Mouse (Mus musculus): ENCODE data around the gene BC030867. TPM values are rescaled to one million over a fixed set of nuclear protein-coding genes. Genes with fewer than 3 reads are reported as not detected.
A peak's percentile ranks its signal among the peaks of the same experiment; 100 is the strongest.

BC030867 gene
- 2.2 and 2.5 TPM in 2 replicates for polyA plus RNA-seq (2015; fragmentation: Nextera tagmentation; extraction: Ambion mirVana)

DNA sequence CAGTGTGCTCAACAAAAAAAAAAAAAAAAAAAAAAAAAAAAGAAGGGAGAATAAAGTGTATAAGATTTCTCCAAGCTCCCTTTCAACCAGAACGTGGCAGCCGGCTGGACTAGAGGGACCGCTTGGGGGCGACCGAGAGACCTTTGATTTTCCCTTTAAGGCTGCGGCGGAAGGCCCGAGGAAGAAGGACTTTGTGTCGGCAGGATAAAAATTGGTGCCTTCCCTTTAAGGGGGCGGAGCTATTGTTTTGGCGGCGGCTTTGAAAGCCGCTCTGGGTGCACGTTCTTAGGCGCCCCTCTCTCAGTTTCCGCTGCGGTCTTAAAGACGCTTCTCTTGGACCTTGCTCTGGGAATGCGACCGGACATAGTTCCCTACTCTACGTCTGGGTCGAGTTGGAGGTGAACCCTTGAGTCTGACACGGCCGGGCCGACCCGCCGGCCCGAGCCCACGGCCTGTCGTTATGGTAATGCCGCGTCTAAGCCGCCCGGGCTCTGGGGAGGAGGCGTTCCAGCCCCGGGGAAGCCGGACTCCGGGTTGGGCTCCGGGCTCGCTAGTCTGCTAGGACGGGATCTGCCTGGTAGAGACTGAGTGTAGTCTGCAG, at the start of gene BC030867:
TSS of gene BC030867 (plus strand) at position 253 of the 601 bp plus-strand sequence.
- no peak within 1 kb of the TSS for H3K9ac ChIP-seq
- ATAC-seq (replicated peaks): peak; percentile 60

DNA sequence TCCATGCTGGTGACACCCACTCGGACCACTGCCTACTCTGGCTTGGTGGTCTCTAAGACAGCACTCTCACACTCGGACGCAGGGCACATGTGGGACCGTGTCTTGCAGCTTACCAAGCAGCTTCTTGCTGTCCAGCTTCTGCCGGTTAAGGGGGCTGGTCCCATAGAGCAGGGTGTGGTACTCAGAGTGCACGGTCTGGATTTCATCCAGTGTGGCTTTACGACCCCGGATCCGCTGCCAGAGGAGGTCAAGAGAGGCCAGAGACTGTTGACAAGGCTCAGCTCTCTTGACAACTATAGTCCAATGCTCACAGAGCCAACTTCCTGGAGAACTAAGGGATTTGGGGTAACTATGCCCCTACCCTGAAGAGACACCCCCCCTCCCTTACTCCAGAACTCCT, 48.8 kb upstream of the BC030867 start:
- no peaks in the 10 kb centered on the region for H3K9me3 ChIP-seq
- WGBS: 89% methylated on average over 9 of the region's 9 CpGs
- H3K4me1 ChIP-seq: no peaks in the 10 kb centered on the region
- no peak overlapping the region for H3K27ac ChIP-seq
- no peak overlapping the region for H3K4me3 ChIP-seq
- ATAC-seq (replicated peaks): no peak
- H3K36me3 ChIP-seq (replicated peaks): peaks cover 51% of the 10 kb centered on the region
- H3K27me3 ChIP-seq (replicated peaks): no peaks in the 10 kb centered on the region
- no peak overlapping the region for H3K9ac ChIP-seq
- no peak overlapping the region for H3K4me2 ChIP-seq

More for the DNA sequence above, at the start of gene BC030867:
- peak within 1 kb of the TSS; percentile 79 for H3K4me2 ChIP-seq
- peaks cover 27% of the 10 kb centered on the region for H3K4me1 ChIP-seq
- H3K27me3 ChIP-seq (replicated peaks): no peaks in the 10 kb centered on the region
- H3K27ac ChIP-seq: peak within 1 kb of the TSS; percentile 12; the same call in 1 of the 2 replicates
- WGBS: under 1% methylated on average over 41 of the region's 41 CpGs
- H3K4me3 ChIP-seq: peak within 1 kb of the TSS; percentile 40
- H3K36me3 ChIP-seq (replicated peaks): no peaks in the 10 kb centered on the region
- H3K9me3 ChIP-seq: no peaks in the 10 kb centered on the region

DNA sequence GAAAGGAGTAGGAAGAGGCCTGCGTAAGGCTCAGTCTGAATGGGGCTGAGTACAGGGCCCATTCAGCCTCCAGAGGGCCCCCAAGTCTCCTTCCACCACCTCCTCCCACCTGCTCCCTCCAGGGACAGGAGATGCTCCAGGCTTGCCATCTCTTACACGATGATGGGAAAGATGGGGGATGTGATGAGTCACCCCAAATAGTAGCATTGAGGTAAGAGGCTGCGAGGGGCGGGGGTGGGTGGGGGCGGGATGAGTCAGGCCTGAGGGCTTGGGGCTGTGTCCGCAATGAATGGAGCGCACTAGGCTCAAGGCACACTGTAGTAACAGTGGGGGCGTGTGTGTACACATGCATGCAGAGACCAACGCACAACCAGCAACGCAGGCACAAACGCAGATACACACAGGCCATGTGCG, 47.3 kb upstream of the BC030867 start:
- Histone ChIP-seq H3K9ac (no peak overlapping the region), H3K4me2 (no peak overlapping the region), H3K36me3 (replicated peaks) (peaks cover 41% of the 10 kb centered on the region), H3K27ac (no peak overlapping the region), H3K9me3 (no peaks in the 10 kb centered on the region), H3K27me3 (replicated peaks) (no peaks in the 10 kb centered on the region), H3K4me3 (no peak overlapping the region), H3K4me1 (no peaks in the 10 kb centered on the region)
- WGBS: 82% methylated on average over 12 of the region's 12 CpGs
- no peak for ATAC-seq (replicated peaks)

DNA sequence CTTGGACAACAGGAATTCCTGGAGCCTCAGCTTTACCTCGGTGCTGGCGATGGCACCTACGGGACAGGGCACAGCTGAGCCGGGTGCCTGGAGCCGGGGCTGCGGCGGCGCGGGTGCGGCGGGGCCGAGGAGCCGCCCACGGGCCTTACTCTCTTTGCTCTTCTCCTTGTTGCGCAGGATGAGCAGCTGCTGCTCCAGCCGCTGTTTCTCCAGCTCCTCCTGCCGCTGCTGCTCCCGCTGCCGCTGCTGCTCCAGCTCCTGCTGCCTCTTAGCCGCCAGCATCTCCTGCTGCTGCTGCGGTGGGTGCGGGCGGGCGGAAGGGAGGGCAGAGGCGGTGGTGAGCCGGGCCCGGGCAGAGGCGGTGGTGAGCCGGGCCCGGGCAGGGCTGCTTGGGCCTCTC, 42.2 kb upstream of the BC030867 start:
- Histone ChIP-seq H3K9ac (no peak overlapping the region), H3K36me3 (replicated peaks) (peaks cover 16% of the 10 kb centered on the region; the same call in 1 of the 2 replicates)

DNA sequence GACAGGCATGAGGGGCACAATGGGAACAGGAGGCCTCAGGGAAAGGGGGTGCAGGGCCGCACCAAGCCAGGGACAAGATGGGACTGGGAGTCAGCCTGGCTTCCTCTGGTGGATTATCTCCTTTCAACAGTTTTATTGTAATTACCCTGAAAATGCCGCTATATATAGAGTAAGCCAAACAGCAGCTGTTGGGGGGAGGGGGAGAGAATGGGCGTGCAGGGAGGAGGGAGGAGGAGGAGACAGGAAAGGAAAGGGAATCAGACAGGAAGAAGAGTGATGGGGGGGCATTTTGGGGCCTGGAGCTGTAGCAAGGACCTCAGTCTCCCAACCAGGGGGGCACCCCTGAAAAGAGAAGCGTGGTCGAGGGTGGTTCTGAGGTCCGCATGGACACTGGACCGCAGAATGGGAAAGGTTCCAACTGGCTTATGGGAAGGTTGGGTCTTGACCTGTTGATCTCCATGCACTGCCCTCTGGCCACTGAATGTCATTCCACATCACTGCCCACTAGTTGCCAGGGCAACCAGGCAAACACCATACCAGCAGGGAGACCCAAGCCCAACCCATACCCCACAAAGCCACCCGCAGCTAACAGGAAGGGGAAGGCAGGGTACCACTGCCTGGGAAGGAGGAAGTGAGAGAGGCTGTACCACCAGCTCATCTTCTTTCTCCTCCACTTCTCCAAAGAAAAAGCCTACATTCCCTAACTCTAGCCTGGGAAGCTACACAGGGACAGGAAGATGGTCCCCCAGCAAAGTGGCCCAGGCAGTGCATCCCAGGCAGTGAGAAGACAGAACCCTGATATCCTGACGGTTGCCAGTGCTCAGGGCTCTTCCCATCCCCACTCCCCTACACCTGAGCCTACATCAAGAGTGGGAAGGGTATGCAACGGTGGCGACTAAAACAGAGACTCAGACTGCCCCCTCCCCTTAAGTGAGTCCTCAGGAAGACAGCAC, 40.6 kb upstream of the BC030867 start:
- Histone ChIP-seq H3K4me3 (no peak overlapping the region), H3K27me3 (replicated peaks) (no peaks in the 10 kb centered on the region), H3K4me1 (peaks cover 40% of the 10 kb centered on the region), H3K27ac (peak overlapping the region; percentile 56), H3K36me3 (replicated peaks) (peaks cover 16% of the 10 kb centered on the region; the same call in 1 of the 2 replicates), H3K4me2 (no peak overlapping the region), H3K9me3 (no peaks in the 10 kb centered on the region), H3K9ac (no peak overlapping the region)
- WGBS: 23% methylated on average over 11 of the region's 11 CpGs
- no peak for ATAC-seq (replicated peaks)

More for the DNA sequence above, 42.2 kb upstream of the BC030867 start:
- Histone ChIP-seq H3K4me2 (no peak overlapping the region), H3K27ac (no peak overlapping the region), H3K4me3 (no peak overlapping the region), H3K27me3 (replicated peaks) (no peaks in the 10 kb centered on the region), H3K9me3 (no peaks in the 10 kb centered on the region), H3K4me1 (peaks cover 32% of the 10 kb centered on the region)
- WGBS: 65% methylated on average over 30 of the region's 30 CpGs
- no peak for ATAC-seq (replicated peaks)

DNA sequence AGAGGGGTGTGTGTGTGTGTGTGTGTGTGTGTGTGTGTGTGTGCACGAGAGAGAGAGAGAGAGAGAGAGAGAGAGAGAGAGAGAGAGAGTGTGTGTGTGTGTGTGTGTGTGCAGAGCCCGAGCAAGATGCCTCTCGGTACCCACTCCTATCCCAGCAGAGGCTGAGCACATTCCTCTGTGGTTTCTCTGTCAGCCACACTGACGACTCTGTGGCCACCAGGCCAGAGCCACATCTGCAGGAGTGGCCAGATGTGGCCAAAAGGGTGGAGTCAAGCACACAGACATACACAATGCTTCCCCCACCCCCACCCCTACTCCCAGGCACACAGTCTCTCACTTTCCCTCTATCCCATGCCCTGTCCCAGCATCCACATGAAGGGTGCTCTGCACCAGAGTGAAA, 39.8 kb upstream of the BC030867 start:
- H3K27ac ChIP-seq: 0 out of 2 replicates have a peak overlapping the region, but pooled peaks have one; percentile 56
- H3K36me3 ChIP-seq (replicated peaks): peaks cover 12% of the 10 kb centered on the region; the same call in 1 of the 2 replicates
- no peak overlapping the region for H3K4me3 ChIP-seq
- peaks cover 44% of the 10 kb centered on the region for H3K4me1 ChIP-seq
- H3K4me2 ChIP-seq: no peak overlapping the region
- H3K9me3 ChIP-seq: no peaks in the 10 kb centered on the region
- no peak overlapping the region for H3K9ac ChIP-seq
- 27% methylated on average over 3 of the region's 4 CpGs for WGBS
- no peaks in the 10 kb centered on the region for H3K27me3 ChIP-seq (replicated peaks)
- no peak for ATAC-seq (replicated peaks)

DNA sequence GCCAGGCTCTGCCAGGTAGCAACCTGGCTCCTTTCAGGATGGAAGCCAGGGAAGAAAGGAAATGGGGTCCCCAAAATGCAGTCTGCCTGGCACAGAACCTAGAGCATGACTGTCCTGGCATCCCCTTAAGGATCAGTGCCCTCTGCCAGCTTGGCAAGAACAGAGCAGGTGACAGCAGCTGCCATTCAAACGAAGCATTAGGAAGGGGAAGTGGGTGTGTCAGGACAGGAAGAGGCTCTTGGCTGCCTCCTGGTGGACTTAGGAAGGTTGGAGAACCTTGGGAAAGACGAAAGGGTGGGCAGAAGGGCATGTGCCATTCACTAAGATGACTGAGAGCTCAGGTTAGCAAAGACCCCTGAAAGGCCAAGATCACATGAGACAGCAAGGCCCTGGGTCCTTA, 38.9 kb upstream of the BC030867 start:
- Histone ChIP-seq H3K4me1 (peaks cover 52% of the 10 kb centered on the region), H3K4me2 (no peak overlapping the region), H3K27me3 (replicated peaks) (no peaks in the 10 kb centered on the region), H3K27ac (0 out of 2 replicates have a peak overlapping the region, but pooled peaks have one; percentile 4), H3K9ac (no peak overlapping the region), H3K36me3 (replicated peaks) (peaks cover 6% of the 10 kb centered on the region; the same call in 1 of the 2 replicates), H3K4me3 (no peak overlapping the region), H3K9me3 (no peaks in the 10 kb centered on the region)
- no peak for ATAC-seq (replicated peaks)
- WGBS: 38% methylated on average over 2 of the region's 2 CpGs

DNA sequence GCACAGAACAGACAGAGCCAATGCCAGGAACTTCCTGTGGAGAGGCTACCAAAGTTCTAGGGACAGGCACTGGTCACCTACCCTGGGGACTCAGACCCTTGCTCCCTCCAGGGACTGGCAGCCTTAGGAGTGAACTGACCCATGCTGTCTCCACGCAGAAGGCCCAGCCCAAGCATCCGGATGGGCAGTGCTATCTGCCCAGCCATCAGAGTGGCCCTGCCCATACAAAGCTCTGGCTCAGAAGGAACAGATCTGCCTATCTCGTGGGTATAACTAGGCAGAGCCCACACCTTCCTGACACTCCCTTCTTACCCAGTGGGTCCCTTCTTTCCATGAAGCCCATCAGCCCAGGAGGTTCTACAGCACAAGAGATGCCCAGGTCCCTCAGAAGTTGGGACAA, 38.5 kb upstream of the BC030867 start:
- no peaks in the 10 kb centered on the region for H3K27me3 ChIP-seq (replicated peaks)
- H3K9me3 ChIP-seq: no peaks in the 10 kb centered on the region
- no peak overlapping the region for H3K9ac ChIP-seq
- H3K4me2 ChIP-seq: no peak overlapping the region
- no peak for ATAC-seq (replicated peaks)
- H3K36me3 ChIP-seq (replicated peaks): peaks cover 6% of the 10 kb centered on the region; the same call in 1 of the 2 replicates
- H3K27ac ChIP-seq: no peak overlapping the region
- WGBS: 63% methylated on average over 3 of the region's 3 CpGs
- no peak overlapping the region for H3K4me3 ChIP-seq
- peaks cover 56% of the 10 kb centered on the region for H3K4me1 ChIP-seq

DNA sequence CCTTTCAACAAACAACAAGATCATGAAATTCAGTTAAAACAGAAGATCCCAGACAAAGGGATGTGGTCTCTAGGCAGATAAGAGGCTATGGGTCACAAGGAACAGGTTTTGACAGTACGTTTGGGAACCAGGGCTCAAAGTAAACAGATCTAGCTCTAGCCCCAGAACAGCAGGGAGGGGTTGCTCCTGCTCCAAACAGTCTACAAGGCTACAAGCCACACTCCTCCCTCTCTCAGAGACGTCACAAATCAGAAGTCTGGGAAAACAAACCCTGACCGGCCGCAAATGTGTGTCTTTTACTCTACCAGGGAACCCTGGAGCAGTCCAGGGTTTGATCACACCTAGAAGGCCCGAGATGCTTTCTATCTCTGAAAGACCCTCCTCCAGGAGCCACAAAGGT, 37.7 kb upstream of the BC030867 start:
- Histone ChIP-seq H3K27ac (no peak overlapping the region), H3K4me1 (peaks cover 65% of the 10 kb centered on the region), H3K4me2 (no peak overlapping the region), H3K4me3 (no peak overlapping the region), H3K36me3 (replicated peaks) (peaks cover under 1% of the 10 kb centered on the region; the same call in 1 of the 2 replicates), H3K9ac (no peak overlapping the region), H3K9me3 (no peaks in the 10 kb centered on the region), H3K27me3 (replicated peaks) (no peaks in the 10 kb centered on the region)
- WGBS: 73% methylated on average over 5 of the region's 5 CpGs
- no peak for ATAC-seq (replicated peaks)

DNA sequence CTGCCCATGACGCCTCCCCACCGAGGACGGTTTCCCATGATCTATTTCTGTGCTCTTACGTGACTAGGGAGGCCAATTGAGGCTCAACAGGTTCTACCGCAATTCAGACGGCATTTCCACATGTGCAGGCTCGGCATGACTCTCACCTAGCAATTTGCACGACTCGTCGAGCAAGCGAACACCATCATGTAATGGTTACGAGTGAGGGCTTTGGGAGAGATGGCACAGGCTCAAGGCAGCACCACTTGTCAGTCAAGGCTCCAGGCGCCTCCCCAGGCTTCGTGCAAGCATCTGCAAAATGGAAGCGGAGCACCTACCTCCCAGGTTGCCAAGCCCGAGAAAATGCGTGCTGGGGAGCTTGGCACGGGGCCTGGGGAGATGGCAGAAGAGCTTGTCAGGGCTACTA, 36.7 kb upstream of the BC030867 start:
- ATAC-seq (replicated peaks): no peak

DNA sequence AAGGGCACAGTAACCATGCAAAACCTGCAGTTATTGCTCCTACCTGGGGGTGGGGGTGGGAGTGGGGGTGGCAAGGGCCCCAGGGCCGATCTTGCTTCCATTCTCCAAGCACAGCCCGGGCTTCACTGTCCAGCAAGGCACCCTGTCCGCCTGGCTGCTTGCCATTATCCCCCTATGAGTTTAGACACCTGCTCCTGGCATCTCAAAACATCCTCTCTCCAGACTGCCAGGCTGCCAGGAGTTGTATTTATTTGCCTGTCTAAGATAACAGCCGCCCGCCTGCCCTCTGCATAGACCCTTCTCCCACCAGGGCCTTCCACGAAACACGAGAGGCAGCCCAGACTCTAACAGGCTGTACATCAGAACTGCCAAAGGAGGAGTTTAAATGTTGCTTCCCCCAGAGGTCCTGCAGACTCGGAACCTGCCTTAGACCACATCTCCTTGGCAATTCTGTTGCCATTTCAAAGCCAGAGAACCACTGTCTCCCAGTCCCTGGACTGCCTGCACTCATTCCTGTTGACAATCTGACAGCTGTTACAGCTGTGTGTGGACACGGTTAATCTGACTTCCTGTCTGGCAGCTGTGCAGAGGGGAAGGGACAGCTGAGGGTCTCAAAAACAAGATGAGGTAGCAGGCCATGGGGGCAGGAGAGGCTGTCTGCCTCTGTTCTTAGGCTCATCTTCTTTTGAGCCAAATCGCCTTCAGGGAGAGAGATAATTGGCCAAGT, 34.1 kb upstream of the BC030867 start:
- no peak overlapping the region for H3K4me2 ChIP-seq
- H3K36me3 ChIP-seq (replicated peaks): no peaks in the 10 kb centered on the region
- no peak overlapping the region for H3K9ac ChIP-seq
- H3K9me3 ChIP-seq: no peaks in the 10 kb centered on the region
- no peak for ATAC-seq (replicated peaks)
- no peaks in the 10 kb centered on the region for H3K27me3 ChIP-seq (replicated peaks)
- no peak overlapping the region for H3K27ac ChIP-seq
- 59% methylated on average over 10 of the region's 10 CpGs for WGBS
- H3K4me1 ChIP-seq: peaks cover 76% of the 10 kb centered on the region
- H3K4me3 ChIP-seq: no peak overlapping the region

More for the DNA sequence above, 36.7 kb upstream of the BC030867 start:
- H3K4me3 ChIP-seq: no peak overlapping the region
- 67% methylated on average over 18 of the region's 18 CpGs for WGBS
- peaks cover 73% of the 10 kb centered on the region for H3K4me1 ChIP-seq
- no peaks in the 10 kb centered on the region for H3K27me3 ChIP-seq (replicated peaks)
- no peaks in the 10 kb centered on the region for H3K9me3 ChIP-seq
- H3K4me2 ChIP-seq: no peak overlapping the region
- no peaks in the 10 kb centered on the region for H3K36me3 ChIP-seq (replicated peaks)
- no peak overlapping the region for H3K27ac ChIP-seq
- no peak overlapping the region for H3K9ac ChIP-seq

DNA sequence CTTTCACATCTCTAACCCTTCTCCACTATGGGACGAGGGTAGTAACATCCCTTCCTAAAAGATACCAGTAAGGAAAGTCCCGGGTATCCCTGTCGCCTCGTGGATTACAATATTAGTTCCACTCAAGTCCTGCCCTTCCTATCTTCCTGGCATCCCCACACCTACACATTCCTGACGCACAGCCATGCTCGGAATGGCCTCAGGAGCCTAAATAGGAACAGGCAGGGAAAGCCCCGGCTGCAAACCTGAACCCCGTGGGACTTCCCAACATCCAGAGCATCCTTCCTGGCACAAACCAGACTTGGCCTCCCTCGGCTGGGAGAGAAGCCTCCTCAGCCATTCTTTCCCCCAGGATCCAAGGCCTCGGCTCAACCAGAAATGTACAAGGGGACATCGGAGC, 33.2 kb upstream of the BC030867 start:
- WGBS: 79% methylated on average over 11 of the region's 11 CpGs
- Histone ChIP-seq H3K9me3 (no peaks in the 10 kb centered on the region), H3K4me1 (peaks cover 71% of the 10 kb centered on the region), H3K4me3 (no peak overlapping the region), H3K27ac (no peak overlapping the region), H3K9ac (no peak overlapping the region), H3K36me3 (replicated peaks) (no peaks in the 10 kb centered on the region), H3K27me3 (replicated peaks) (no peaks in the 10 kb centered on the region), H3K4me2 (no peak overlapping the region)
- ATAC-seq (replicated peaks): no peak

All from midbrain, embryonic 15.5 days (tissue).